Comparison of ENCODE assay signal across 17 mouse cellular contexts in the genomic region with DNA sequence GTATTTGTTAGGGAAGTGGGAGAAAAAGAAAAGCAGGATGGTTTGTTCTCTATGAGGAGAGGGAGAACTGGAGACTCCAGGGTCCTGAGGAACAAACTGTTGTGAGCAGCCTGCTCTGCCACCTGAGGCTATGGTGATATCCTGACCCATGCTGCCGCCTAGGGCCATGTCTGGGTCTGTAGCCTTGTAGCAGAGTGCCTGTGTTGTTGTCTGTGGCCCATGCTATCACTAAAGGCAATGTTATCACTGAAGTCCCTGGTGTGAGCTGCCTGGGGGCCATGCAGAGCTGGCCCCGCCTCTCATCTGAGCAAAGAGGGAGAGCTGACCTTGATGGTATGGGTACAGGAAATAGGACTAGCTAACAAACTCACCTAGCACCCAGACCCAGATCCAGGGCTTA. TPM values are rescaled to one million over a fixed set of nuclear protein-coding genes. Genes with fewer than 3 reads are reported as not detected.
DNase-seq lines count a peak whose midpoint lies in the region; ATAC-seq and TF ChIP-seq lines count a peak whose summit lies in the region.
"Had no signal": no experiment of that assay in that cellular context is flagged by ENCODE, and none has a peak within 500 bp of the region (broad histone marks: within the 10 kb centered on the region; RNA-seq: fewer than 3 reads in every experiment).

No protein-coding gene starts in this region.

- H3K27me3 ChIP-seq in intestine, embryonic 15.5 days (replicated peaks) = no peaks in the 10 kb centered on the region
- H3K27me3 ChIP-seq in intestine, postnatal 0 days (replicated peaks; ENCODE audit: control insufficient read depth, insufficient read depth, low read length) = no peaks in the 10 kb centered on the region
- no peaks in the 10 kb centered on the region; the same call in 1 of the 2 replicates for H3K27me3 ChIP-seq in G1E (ENCODE audit: insufficient read depth, low read length)
- H3K27me3 ChIP-seq in liver, embryonic 12.5 days (replicated peaks) = no peaks in the 10 kb centered on the region
- H3K27me3 ChIP-seq: embryonic facial prominence, embryonic 15.5 days; forebrain, embryonic 15.5 days; heart, embryonic 13.5 days; hindbrain, embryonic 15.5 days had no signal

- H3K9me3 ChIP-seq in intestine, embryonic 15.5 days = no peaks in the 10 kb centered on the region
- H3K9me3 ChIP-seq in intestine, postnatal 0 days (ENCODE audit: control insufficient read depth) = no peaks in the 10 kb centered on the region
- H3K9me3 ChIP-seq in G1E (replicated peaks) = no peaks in the 10 kb centered on the region
- no peaks in the 10 kb centered on the region for H3K9me3 ChIP-seq in liver, embryonic 12.5 days (replicated peaks)
- H3K9me3 ChIP-seq: embryonic facial prominence, embryonic 15.5 days; forebrain, embryonic 15.5 days; heart, embryonic 13.5 days; hindbrain, embryonic 15.5 days had no signal

- no peak for TF ChIP-seq CTCF in intestine, postnatal 0 days (IDR thresholded peaks at IDR 0.05; ENCODE audit: low read depth)
- TF ChIP-seq CTCF in G1E (IDR thresholded peaks at IDR 0.05; ENCODE audit: low read depth, low read length) = no peak

- no peak overlapping the region for H3K4me3 ChIP-seq in intestine, embryonic 15.5 days (replicated peaks)
- H3K4me3 ChIP-seq in intestine, postnatal 0 days (ENCODE audit: low read depth, low read length) = no peak overlapping the region
- H3K4me3 ChIP-seq in G1E (ENCODE audit: low read depth, low read length) = no peak overlapping the region
- no peak overlapping the region for H3K4me3 ChIP-seq in liver, embryonic 12.5 days
- H3K4me3 ChIP-seq: embryonic facial prominence, embryonic 15.5 days; forebrain, embryonic 15.5 days; heart, embryonic 13.5 days; hindbrain, embryonic 15.5 days had no signal

- no peak overlapping the region for H3K9ac ChIP-seq in intestine, embryonic 15.5 days
- H3K9ac ChIP-seq in intestine, postnatal 0 days (ENCODE audit: low read depth, low read length) = no peak overlapping the region
- no peak overlapping the region for H3K9ac ChIP-seq in liver, embryonic 12.5 days
- H3K9ac ChIP-seq: embryonic facial prominence, embryonic 15.5 days; forebrain, embryonic 15.5 days; heart, embryonic 13.5 days; hindbrain, embryonic 15.5 days had no signal

- no peak overlapping the region for H3K4me2 ChIP-seq in intestine, embryonic 15.5 days (replicated peaks)
- no peak overlapping the region for H3K4me2 ChIP-seq in intestine, postnatal 0 days (replicated peaks; ENCODE audit: low read depth)
- H3K4me2 ChIP-seq in liver, embryonic 12.5 days = no peak overlapping the region
- H3K4me2 ChIP-seq: embryonic facial prominence, embryonic 15.5 days; forebrain, embryonic 15.5 days; heart, embryonic 13.5 days; hindbrain, embryonic 15.5 days had no signal

- 78% methylated on average over 2 of the region's 2 CpGs for WGBS in intestine, embryonic 15.5 days
- WGBS in intestine, postnatal 0 days = 69% methylated on average over 2 of the region's 2 CpGs
- 23% methylated on average over 2 of the region's 2 CpGs for WGBS in liver, embryonic 12.5 days (ENCODE audit: insufficient replicate concordance)

- no peak for DNase-seq in G1E (ENCODE audit: low spot score)
- no peak for DNase-seq in thymus, postnatal 14 days
- no peak for DNase-seq in urinary bladder, postnatal 36 days (ENCODE audit: low spot score in 2 of 2)
- DNase-seq: adrenal gland, postnatal 25 days; cerebellum, adult 2 months; cerebellum, postnatal 10 days; embryo, embryonic 11 days; gastrocnemius, postnatal 10 days; heart, postnatal 36 days had no signal

- no peaks in the 10 kb centered on the region for H3K36me3 ChIP-seq in intestine, embryonic 15.5 days
- no peaks in the 10 kb centered on the region for H3K36me3 ChIP-seq in intestine, postnatal 0 days (ENCODE audit: control insufficient read depth, insufficient read depth)
- no peaks in the 10 kb centered on the region for H3K36me3 ChIP-seq in G1E (replicated peaks)
- no peaks in the 10 kb centered on the region for H3K36me3 ChIP-seq in liver, embryonic 12.5 days
- H3K36me3 ChIP-seq: embryonic facial prominence, embryonic 15.5 days; forebrain, embryonic 15.5 days; heart, embryonic 13.5 days; hindbrain, embryonic 15.5 days had no signal

- H3K4me1 ChIP-seq in intestine, embryonic 15.5 days (replicated peaks) = no peaks in the 10 kb centered on the region
- no peaks in the 10 kb centered on the region for H3K4me1 ChIP-seq in intestine, postnatal 0 days (replicated peaks; ENCODE audit: control insufficient read depth, insufficient read depth, low read length)
- H3K4me1 ChIP-seq in G1E (ENCODE audit: insufficient read depth, low read depth, low read length) = peaks cover 36% of the 10 kb centered on the region
- H3K4me1 ChIP-seq in liver, embryonic 12.5 days = peaks cover 7% of the 10 kb centered on the region
- H3K4me1 ChIP-seq: embryonic facial prominence, embryonic 15.5 days; forebrain, embryonic 15.5 days; hindbrain, embryonic 15.5 days had no signal

- no peak overlapping the region for H3K27ac ChIP-seq in intestine, embryonic 15.5 days
- H3K27ac ChIP-seq in intestine, postnatal 0 days (ENCODE audit: low read depth, low read length) = no peak overlapping the region
- no peak overlapping the region for H3K27ac ChIP-seq in liver, embryonic 12.5 days
- H3K27ac ChIP-seq: embryonic facial prominence, embryonic 15.5 days; forebrain, embryonic 15.5 days; heart, embryonic 13.5 days; hindbrain, embryonic 15.5 days had no signal

- 0 out of 2 replicates have a peak, but pooled peaks have one; percentile 12 for ATAC-seq in intestine, embryonic 15.5 days
- ATAC-seq in intestine, postnatal 0 days = no peak
- 0 out of 2 replicates have a peak, but pooled peaks have one; percentile 9 for ATAC-seq in G1E (ENCODE audit: extremely low read depth, insufficient number of reproducible peaks, low FRiP score, poor library complexity, severe bottlenecking)
- ATAC-seq in liver, embryonic 12.5 days = peak; percentile 81
- peak; percentile 74 for ATAC-seq in megakaryocyte progenitor cell, adult 5-6 weeks (replicated peaks; ENCODE audit: poor library complexity)
- ATAC-seq: forebrain, embryonic 15.5 days had no signal

RNA-seq across cellular contexts. Expression of gene Itpr2, which starts 7.9 kb away (rescaled TPM):
- polyA plus RNA-seq in intestine, embryonic 15.5 days (2015; fragmentation: Nextera tagmentation; extraction: Ambion mirVana) = 8.8 and 10.0 TPM in 2 replicates
- polyA plus RNA-seq in intestine, postnatal 0 days (2015; fragmentation: Nextera tagmentation; extraction: Ambion mirVana) = 6.3 and 8.6 TPM in 2 replicates
- total RNA-seq in G1E (2014; fragmentation: Nextera tagmentation) (37.6 and 42.5 TPM in 2 replicates), G1E (2017) (44.1 and 46.0 TPM in 2 replicates)
- polyA plus RNA-seq in G1E (2012) = 2.3 and 2.6 TPM in 2 replicates
- 2.8 and 4.1 TPM in 2 replicates for polyA plus RNA-seq in liver, embryonic 12.5 days (2016; fragmentation: Nextera tagmentation; extraction: Ambion mirVana)
- 5.2 and 6.9 TPM in 2 replicates for total RNA-seq in megakaryocyte progenitor cell, adult 5-6 weeks (2015)
- total RNA-seq in megakaryocyte progenitor cell, adult 5-6 weeks (2017) = 11.0 and 13.3 TPM in 2 replicates
